Mouse (Mus musculus): ENCODE results near the gene Olfr658. TPM values are rescaled to one million over a fixed set of nuclear protein-coding genes. Genes with fewer than 3 reads are reported as not detected.
A peak's percentile ranks its signal among the peaks of the same experiment; 100 is the strongest.

Olfr658 gene
- total RNA-seq (2021) = not detected
- long read RNA-seq, experiment 1 = 0 reads
- long read RNA-seq, experiment 2 = 0 reads

- DNase-seq (ENCODE audit: low spot score in 2 of 2) = peak in 1 of 2 experiments; percentile 10
These were observed at the start of gene Olfr658 for GRCm38 (mm10) chr7:104646841-104647482. TSS of gene Olfr658 (minus strand) at chr7:104647305.

GRCm38 (mm10) chr7:104686201-104686600, 39.1 kb upstream of the Olfr658 start, which contains the start of gene Olfr661:
TSS of gene Olfr661 (plus strand) at chr7:104686501.
- no peak for DNase-seq (ENCODE audit: low spot score in 2 of 2)

GRCm38 (mm10) chr7:104666453-104666852, 19.3 kb upstream of the Olfr658 start, which contains the start of gene Olfr659:
TSS of gene Olfr659 (plus strand) at chr7:104666753.
- no peak for DNase-seq (ENCODE audit: low spot score in 2 of 2)

- DNase-seq (ENCODE audit: low spot score in 2 of 2) = no peak
These were observed 22.6 kb downstream of the Olfr658 start, which contains the start of gene Olfr657 for GRCm38 (mm10) chr7:104624494-104624893. TSS of gene Olfr657 (plus strand) at chr7:104624794.

- no peak for DNase-seq (ENCODE audit: low spot score in 2 of 2)
These were observed 33.5 kb downstream of the Olfr658 start, which contains the start of gene Olfr656 for GRCm38 (mm10) chr7:104613655-104614054. TSS of gene Olfr656 (plus strand) at chr7:104613955.

GRCm38 (mm10) chr7:104604727-104605126, 42.4 kb downstream of the Olfr658 start:
- no peak for DNase-seq (ENCODE audit: low spot score in 2 of 2)

GRCm38 (mm10) chr7:104603173-104603572, 43.9 kb downstream of the Olfr658 start:
- no peak for DNase-seq (ENCODE audit: low spot score in 2 of 2)

GRCm38 (mm10) chr7:104601679-104602078, 45.4 kb downstream of the Olfr658 start, which contains the start of gene Olfr655:
TSS of gene Olfr655 (minus strand) at chr7:104601779.
- DNase-seq (ENCODE audit: low spot score in 2 of 2) = no peak

Other genes with a start within 250 kb of the Olfr658 start
- gene Trim30c, start 246.5 kb downstream of the Olfr658 start, total RNA-seq (2021) = under 1 TPM; 0.22 to 0.28 TPM
- gene Trim30a, start 182.1 kb downstream of the Olfr658 start, total RNA-seq (2021) = 1 to 10 TPM; 4.9 to 6.5 TPM
- gene Trim30d, start 139.5 kb downstream of the Olfr658 start, total RNA-seq (2021) = 1 to 10 TPM; 7.8 to 9.7 TPM
- not detected for gene Olfr651, start 97.2 kb downstream of the Olfr658 start, total RNA-seq (2021)
- not detected for gene Olfr652, start 86.4 kb downstream of the Olfr658 start, total RNA-seq (2021)
- not detected for gene Olfr653, start 70.0 kb downstream of the Olfr658 start, total RNA-seq (2021)
- not detected for gene Olfr654, start 60.3 kb downstream of the Olfr658 start, total RNA-seq (2021)
- not detected for gene Olfr655, start 45.5 kb downstream of the Olfr658 start, total RNA-seq (2021)
- not detected for gene Olfr656, start 33.4 kb downstream of the Olfr658 start, total RNA-seq (2021)
- gene Olfr657, start 22.5 kb downstream of the Olfr658 start, total RNA-seq (2021) = not detected
- gene Olfr659, start 19.4 kb upstream of the Olfr658 start, total RNA-seq (2021) = not detected
- gene Olfr661, start 39.2 kb upstream of the Olfr658 start, total RNA-seq (2021) = not detected
- gene Usp17le, start 130.2 kb upstream of the Olfr658 start, total RNA-seq (2021) = not detected
- gene Usp17lb, start 195.3 kb upstream of the Olfr658 start, total RNA-seq (2021) = under 1 TPM in 1 of 2 experiments, not detected in 1; 0.28 TPM
- not detected for gene Usp17la, start 209.7 kb upstream of the Olfr658 start, total RNA-seq (2021)
- gene Olfr665, start 230.7 kb upstream of the Olfr658 start, total RNA-seq (2021) = not detected
- gene Olfr666, start 248.6 kb upstream of the Olfr658 start, total RNA-seq (2021) = not detected